Mouse (Mus musculus): ENCODE measurements around the gene Slc4a3.

DNA sequence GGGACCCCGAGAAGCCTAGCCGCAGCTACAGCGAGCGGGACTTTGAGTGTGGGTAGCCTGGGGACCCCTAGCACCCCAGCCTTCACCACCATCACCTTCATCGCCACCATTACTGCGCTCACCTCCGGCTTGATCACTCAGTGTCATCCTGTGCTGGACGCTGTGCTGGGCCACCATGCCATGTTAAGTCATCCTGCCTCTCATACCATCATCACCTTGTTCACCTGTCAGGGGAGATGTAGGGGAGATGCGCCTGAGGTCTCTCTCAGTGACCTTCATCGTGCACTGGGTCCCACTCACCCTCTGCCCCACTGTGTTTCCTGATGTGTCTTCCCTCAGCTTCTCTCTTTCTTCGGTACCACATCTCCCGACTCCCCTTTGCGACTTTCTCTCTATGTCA lies 1.3 kb downstream of the Slc4a3 start:
- TF ChIP-seq GATA1 (IDR thresholded peaks at IDR 0.05; ENCODE audit: borderline replicate concordance, low read length) (no peak), FLI1 (IDR thresholded peaks at IDR 0.05; ENCODE audit: low read length) (no peak)
